In genomic region chr7:113566892-113567291, GRCm38 (mm10) we compare ENCODE assay signal across 15 mouse cellular contexts.
"Had no signal": no experiment of that assay in that cellular context is flagged by ENCODE, and none has a peak within 500 bp of the region (broad histone marks: within the 10 kb centered on the region; RNA-seq: fewer than 3 reads in every experiment).

No protein-coding gene starts in this region.

- H3K27ac ChIP-seq: neural tube, embryonic 15.5 days; stomach, embryonic 15.5 days; stomach, postnatal 0 days had no signal

- H3K9me3 ChIP-seq: neural tube, embryonic 15.5 days; stomach, embryonic 15.5 days had no signal

- H3K4me2 ChIP-seq: neural tube, embryonic 15.5 days; stomach, embryonic 15.5 days had no signal

- H3K27me3 ChIP-seq: neural tube, embryonic 15.5 days; stomach, embryonic 15.5 days had no signal

- H3K36me3 ChIP-seq: stomach, embryonic 15.5 days had no signal

- H3K4me3 ChIP-seq: neural tube, embryonic 15.5 days; stomach, embryonic 15.5 days had no signal

- H3K9ac ChIP-seq: neural tube, embryonic 15.5 days; stomach, embryonic 15.5 days had no signal

- DNase-seq: retina, postnatal 1 day; right cerebral cortex, adult 18-20 months; right cerebral cortex, postnatal 14 days; right cerebral cortex, postnatal 25 days; right cerebral cortex, postnatal 4 days; spleen, adult 18-20 months; thymus, adult 18-20 months; thymus, adult 2 months; thymus, postnatal 14 days; thymus, postnatal 25 days; thymus, postnatal 36 days; thymus, postnatal 4 days had no signal

- H3K4me1 ChIP-seq: neural tube, embryonic 15.5 days; stomach, embryonic 15.5 days had no signal
